Mouse (Mus musculus): ENCODE measurements around the gene Kcnk3.

Gene Kcnk3

GRCm38 (mm10) chr5:30638041-30638440 is 50.1 kb downstream of the Kcnk3 start:
- DNase-seq (ENCODE audit: low spot score in 2 of 2), result peak in 1 of 2 experiments; percentile 87

- DNase-seq (ENCODE audit: low spot score in 2 of 2), result peak; percentile 69 to 79
Observed at GRCm38 (mm10) chr5:30643477-30644179, 55.7 kb downstream of the Kcnk3 start.

DNA sequence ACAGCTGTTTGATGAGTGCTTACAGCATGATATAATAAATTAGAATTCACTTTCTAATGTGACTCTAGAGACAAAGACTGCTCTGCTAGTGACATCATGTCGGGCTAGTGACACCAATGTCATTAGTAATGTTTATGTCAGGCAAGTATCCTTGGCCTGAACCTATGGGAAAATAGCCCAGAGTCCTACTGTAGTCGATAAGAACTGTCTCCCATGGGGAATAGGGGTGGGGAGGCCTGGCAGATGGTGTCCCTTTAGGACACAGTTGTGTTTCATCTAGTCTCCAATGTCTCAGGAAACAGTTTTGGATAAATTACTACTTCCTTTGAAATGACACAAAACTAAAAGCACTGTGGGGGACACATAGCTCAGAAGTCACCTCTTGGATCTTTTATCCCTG is 58.1 kb downstream of the Kcnk3 start:
- DNase-seq (ENCODE audit: low spot score in 2 of 2), result no peak

- no peak for DNase-seq (ENCODE audit: low spot score in 2 of 2)
Observed at GRCm38 (mm10) chr5:30647396-30647795, 59.4 kb downstream of the Kcnk3 start.

GRCm38 (mm10) chr5:30647815-30648560 is 60.0 kb downstream of the Kcnk3 start, which contains the start of gene Slc35f6:
TSS of gene Slc35f6 (plus strand) at chr5:30647933.
- DNase-seq (ENCODE audit: low spot score in 2 of 2), result peak; percentile 78 to 93

DNA sequence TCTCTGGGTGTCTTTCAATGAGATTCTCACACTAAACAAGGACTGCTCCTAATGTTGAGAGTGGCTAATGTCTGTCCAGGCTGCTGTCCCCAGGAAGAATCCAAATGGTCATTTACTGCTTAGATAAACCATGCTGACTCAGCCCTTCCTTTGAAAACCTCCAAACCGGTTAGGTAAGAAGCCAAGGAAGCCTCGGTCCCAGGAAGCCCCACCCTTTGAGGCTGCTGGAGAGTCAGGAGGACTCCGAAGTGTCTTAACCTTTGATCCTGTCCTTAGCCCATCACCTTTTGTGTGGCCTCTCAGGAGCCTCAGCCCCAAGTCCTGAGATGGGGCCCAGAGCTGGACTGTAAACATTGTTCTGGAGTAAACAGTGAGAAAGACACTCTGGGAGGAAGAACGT is 61.6 kb downstream of the Kcnk3 start:
- no peak for DNase-seq (ENCODE audit: low spot score in 2 of 2)

- peak in 1 of 2 experiments; percentile 30 for DNase-seq (ENCODE audit: low spot score in 2 of 2)
Observed at GRCm38 (mm10) chr5:30650756-30651155, 62.8 kb downstream of the Kcnk3 start.

- DNase-seq (ENCODE audit: low spot score in 2 of 2), result no peak
Observed at GRCm38 (mm10) chr5:30651554-30651953, 63.6 kb downstream of the Kcnk3 start.

DNA sequence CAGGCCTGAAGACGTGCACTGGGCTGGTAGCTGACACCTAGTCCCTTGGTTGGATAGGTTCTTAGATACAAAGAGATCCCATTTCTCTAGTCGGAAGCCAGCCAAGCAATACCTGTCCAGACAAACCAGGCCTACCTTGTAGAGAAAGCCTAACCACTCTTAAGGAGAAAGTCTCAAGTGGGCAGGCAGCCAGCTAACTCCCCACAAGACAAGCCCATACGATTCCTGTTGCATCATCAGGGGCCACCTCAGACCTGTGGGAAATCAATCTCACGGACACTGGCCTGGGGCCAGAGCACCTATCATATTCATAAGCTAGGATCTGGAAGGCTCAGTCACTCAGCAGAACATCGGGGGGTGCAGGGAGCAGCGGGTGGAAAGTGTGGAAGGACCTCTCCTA is 65.3 kb downstream of the Kcnk3 start:
- no peak for DNase-seq (ENCODE audit: low spot score in 2 of 2)

DNA sequence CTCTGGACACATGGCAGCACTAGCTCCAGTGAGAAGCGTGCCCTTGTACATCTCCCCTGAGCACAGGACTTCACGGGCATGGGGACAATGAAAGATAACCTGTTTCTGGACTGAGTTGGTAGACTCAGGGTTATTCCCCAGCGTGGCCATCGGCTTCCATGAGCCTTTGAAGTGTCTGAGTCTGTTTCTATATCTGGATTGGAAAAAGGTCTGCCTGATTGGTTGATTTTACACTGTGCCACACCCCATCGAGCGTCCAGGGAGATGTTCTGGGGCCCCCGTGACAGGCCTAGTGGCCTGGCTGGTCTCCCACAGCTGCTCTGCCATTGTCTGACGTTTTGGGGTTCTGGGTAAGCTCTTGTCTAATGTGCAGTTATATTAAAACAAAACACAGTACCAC is 67.1 kb downstream of the Kcnk3 start:
- no peak for DNase-seq (ENCODE audit: low spot score in 2 of 2)

GRCm38 (mm10) chr5:30655526-30656195 is 67.7 kb downstream of the Kcnk3 start:
- no peak for DNase-seq (ENCODE audit: low spot score in 2 of 2)

DNA sequence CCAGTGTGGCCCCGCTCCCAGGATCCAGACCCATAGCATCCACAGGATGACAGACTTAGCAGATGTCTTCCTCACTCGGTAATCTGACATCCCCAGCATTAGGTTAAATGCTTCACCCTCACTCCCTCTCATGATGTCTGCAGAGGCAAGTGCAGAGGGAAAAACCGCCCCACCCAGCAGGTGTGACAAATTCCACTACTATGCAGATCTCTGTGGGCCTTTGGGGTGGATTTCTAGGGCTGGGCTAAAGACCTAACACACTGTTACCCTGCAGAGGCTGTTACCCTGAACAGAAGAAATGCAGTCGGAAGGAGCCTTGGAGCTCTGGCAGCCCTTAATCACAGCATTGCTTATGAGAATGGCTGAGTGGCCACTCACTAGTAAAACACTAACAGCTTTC is 71.1 kb downstream of the Kcnk3 start:
- DNase-seq (ENCODE audit: low spot score in 2 of 2), result no peak

DNA sequence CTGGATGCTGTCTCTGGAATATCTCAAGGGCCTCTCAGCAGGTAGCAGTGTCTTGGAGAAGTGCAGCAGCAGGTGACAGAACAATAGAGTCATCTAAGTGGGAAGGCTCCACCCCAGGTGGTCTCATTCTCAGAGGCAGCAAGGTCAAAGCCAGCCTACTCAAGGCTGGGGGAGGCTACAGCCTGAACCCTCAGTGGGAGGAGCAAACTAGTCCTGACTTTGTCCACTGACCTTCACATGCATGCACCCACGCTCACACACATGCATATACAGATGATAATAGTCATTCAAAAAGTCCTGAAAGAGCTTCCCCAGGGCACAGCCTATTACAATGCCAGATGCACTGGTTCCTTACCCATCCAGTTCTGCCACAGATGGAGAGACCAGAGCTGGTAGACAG is 72.3 kb downstream of the Kcnk3 start:
- no peak for DNase-seq (ENCODE audit: low spot score in 2 of 2)

DNA sequence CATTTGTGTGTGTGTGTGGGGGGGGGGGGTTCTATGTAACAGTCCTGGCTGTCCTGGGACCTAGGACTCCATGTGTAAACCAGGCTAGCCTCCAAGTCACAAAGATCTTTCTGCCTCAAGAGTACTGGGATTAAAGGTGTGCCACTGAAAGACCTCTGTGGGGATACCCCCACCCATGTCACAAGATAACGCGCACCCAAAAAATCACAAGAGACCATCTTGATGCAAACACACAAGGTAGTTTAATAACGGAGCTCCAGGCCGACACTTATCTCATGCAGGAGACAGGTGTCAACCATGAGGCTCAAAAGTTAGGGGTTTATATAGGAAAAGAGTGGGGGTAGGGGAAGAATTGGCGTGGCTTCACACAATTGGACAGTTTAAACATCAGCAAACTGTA is 72.8 kb downstream of the Kcnk3 start:
- DNase-seq (ENCODE audit: low spot score in 2 of 2), result no peak

DNA sequence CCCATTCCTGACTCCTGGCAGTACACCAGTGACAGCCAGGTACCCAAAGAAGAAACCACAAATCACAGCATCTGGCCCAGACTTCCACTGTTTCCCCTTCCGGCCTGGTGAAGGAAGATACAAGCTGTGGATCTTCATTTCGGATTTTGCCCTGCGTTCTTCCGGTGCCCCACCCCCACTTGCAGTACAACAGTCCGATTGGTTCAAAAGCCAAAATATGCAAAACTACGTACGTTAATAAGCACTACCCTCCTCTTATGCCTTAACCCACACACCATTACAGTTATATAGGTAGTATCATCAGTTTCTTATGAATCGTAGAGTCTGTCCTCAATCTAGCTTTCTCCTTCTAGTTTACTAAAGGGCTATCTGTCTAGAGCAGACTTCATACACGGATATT is 77.4 kb downstream of the Kcnk3 start:
- no peak for DNase-seq (ENCODE audit: low spot score in 2 of 2)

DNA sequence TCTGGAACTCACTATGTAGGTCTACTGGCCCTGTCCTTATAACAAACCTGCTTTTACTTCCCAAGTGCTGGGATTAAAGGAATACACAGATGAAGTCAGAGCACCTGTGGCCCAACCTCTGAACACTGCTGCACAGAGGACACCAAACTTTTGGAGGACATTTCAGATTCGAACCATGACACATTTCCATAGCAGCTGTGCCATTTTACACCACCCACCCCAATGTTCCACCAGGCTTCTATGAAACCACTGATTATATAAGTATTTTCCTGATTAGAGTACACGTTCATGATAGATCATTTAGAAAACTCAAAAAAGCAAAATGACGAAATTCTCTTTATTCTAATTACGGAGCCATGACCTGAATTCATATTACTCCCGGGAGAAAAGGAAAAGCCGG is 78.0 kb downstream of the Kcnk3 start:
- peak; percentile 40 to 63 for DNase-seq (ENCODE audit: low spot score in 2 of 2)

DNA sequence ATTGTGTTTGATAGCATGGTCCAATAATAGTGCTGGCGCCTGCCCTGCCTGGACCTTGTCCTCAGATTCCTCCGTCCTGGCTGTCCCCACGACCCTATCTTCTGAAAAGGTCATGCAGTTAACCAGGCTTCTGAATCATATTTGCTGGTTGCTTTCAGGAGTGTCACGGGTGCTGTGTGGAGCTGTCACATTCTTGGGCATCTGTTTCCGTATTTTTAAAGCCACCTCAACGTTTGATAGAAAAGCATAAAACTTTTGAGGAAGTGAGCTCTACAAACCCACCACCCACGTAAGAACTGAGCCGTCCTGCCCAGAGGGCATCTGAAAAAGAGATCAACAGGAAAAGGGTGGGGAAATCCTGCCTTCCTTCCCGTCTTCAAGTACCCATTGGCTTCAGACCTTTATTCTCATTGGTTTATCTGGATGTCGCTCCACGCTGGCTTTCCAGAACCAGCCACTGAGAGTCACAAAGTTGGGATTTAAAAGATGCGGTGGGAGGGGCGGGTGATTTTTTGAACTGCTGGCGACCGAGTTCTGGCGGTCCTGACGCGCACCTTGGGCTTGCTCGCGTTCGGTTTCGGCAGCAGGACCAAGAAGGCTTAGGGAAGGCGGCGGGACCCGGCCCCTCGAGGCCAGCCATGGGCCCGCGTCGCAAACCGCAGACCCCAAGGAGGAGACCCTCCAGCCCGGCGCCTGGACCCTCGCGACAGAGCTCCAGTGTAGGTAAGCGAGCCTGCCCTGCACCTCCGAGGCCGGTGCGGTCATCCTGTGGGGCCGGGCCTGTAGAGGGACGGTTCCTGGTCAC is 78.6 kb downstream of the Kcnk3 start, which contains the start of gene Cenpa:
Cenpa (plus strand) TSS at position 387 of the 805 bp plus-strand sequence.
- peak; percentile 89 to 96 for DNase-seq (ENCODE audit: low spot score in 2 of 2)

- no peak for DNase-seq (ENCODE audit: low spot score in 2 of 2)
Observed at GRCm38 (mm10) chr5:30667215-30667614, 79.2 kb downstream of the Kcnk3 start.

GRCm38 (mm10) chr5:30667686-30668085 is 79.7 kb downstream of the Kcnk3 start:
- no peak for DNase-seq (ENCODE audit: low spot score in 2 of 2)

DNA sequence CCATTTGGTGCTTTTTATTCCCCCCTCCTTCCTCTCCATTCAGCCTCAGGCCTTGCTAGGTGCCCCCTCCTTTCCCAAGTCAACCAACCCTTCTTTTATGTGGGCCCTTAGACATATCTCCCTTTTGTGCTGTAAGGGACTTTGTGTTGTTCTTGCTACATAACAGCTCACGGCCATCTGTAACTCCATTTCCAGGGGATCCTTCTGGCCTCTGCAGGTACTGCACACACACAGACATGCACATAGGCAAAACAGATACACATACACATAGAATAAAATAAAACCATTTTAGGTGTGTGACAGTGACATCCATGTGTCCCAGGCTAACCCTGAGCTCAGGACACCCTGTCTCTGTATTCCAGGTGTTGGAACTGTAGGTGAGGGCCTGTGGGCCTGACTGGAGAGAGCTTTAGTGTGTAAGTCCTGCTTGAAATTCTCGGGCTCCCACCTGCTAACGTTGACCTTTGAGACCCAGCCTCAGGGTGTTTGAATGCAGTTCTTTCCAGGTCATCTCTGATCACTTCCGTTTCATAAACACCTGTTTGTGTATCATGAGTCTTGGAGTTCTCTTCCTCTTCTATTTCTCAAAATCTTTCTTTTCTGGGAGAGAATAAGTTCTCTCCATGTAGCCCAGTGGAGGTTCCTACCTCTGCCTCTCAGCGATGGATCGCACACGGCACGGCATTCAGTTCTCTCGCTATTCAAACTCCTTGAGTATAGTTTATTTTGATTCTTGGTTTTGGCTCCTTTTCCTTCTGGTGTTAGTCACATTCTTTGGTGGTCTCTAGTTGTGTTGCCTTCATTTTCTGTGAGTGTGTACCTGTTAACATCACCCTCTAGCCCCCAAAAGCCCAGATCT is 80.9 kb downstream of the Kcnk3 start:
- no peak for DNase-seq (ENCODE audit: low spot score in 2 of 2)

DNA sequence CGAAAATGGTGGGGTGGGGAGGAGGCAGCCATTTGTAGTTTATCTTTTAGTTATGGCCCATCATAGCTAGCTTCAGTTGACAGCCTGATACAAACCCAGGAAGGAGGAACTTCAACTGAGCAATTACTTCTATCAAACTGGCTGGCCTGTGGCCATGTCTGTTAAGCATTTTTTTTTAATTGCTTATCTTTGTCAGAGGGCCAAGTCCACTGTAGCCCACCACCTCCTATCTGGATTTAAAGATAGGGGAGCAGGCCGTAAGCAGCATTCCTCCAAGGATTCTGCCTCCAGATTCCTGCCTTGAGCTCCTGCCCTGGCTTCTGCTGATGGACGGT is 81.5 kb downstream of the Kcnk3 start:
- DNase-seq (ENCODE audit: low spot score in 2 of 2), result no peak
